Mouse (Mus musculus) forebrain, embryonic 14.5 days (tissue): Measurements from ENCODE around the gene Rpusd1. TPM values are rescaled to one million over a fixed set of nuclear protein-coding genes. Genes with fewer than 3 reads are reported as not detected.

ENCODE experiments used
- ATAC-seq: fragments of 200-750 bp; cut with Nextera tagmentation; 2 replicates; pipeline ENCODE4 v1.8.0; 2017; ENCODE audit warnings: mild to moderate bottlenecking, moderate library complexity
- DNase-seq: peaks from one replicate; pipeline ENCODE4 v3.0.0-alpha.2; 2015; ENCODE audit warnings: low spot score
- H3K27ac ChIP-seq: fragments of 300-500 bp; sonication (generic); 2 replicates; pipeline ENCODE4 v1.5.1; 2014; ENCODE audit warnings: low read depth, mild to moderate bottlenecking, control low read depth, low read length, moderate library complexity
- H3K27me3 ChIP-seq: fragments of 300-500 bp; sonication (generic); replicated peaks from 2 replicates; pipeline ENCODE4 v1.6.1; 2014; ENCODE audit warnings: low read length, control low read depth, mixed read lengths; ENCODE audit not compliant: control insufficient read depth, insufficient read depth
- H3K36me3 ChIP-seq: fragments of 300-500 bp; sonication (generic); 2 replicates; pipeline ENCODE4 v1.6.1; 2014; ENCODE audit warnings: low read length, control low read depth; ENCODE audit not compliant: control insufficient read depth, insufficient read depth
- H3K4me1 ChIP-seq: fragments of 300-500 bp; sonication (generic); 2 replicates; pipeline ENCODE4 v1.6.1; 2014; ENCODE audit warnings: antibody characterized with exemption, low read length, control low read depth; ENCODE audit not compliant: control insufficient read depth, insufficient read depth
- H3K4me2 ChIP-seq: fragments of 300-500 bp; sonication (generic); 2 replicates; pipeline ENCODE4 v1.6.1; 2014; ENCODE audit warnings: mild to moderate bottlenecking, control low read depth, low read length
- H3K4me3 ChIP-seq: fragments of 300-500 bp; sonication (generic); 2 replicates; pipeline ENCODE4 v1.5.1; 2014; ENCODE audit warnings: low read depth, low read length, control low read depth
- H3K9ac ChIP-seq: fragments of 300-500 bp; sonication (generic); 2 replicates; pipeline ENCODE4 v1.6.1; 2014; ENCODE audit warnings: mild to moderate bottlenecking, low read length, control low read depth, moderate library complexity
- H3K9me3 ChIP-seq: fragments of 300-500 bp; sonication (generic); replicated peaks from 2 replicates; pipeline ENCODE4 v1.6.1; 2016; ENCODE audit warnings: low read length, control low read depth, mixed read lengths; ENCODE audit not compliant: control insufficient read depth
- WGBS: fragments of 180-500 bp; shearing (Covaris S2); extraction: QIAGEN DNeasy Blood & Tissue Kit; methylation state at CpG from one replicate; pipeline ENCODE4 v1.1.7; 2014; 5-methylcytosine and 5-hydroxymethylcytosine counted together
- polyA plus RNA-seq: library from polyadenylated mRNA; unstranded; fragments of >200 nt; fragmentation: Nextera tagmentation; extraction: Ambion mirVana; gene quantifications from 2 replicates; pipeline ENCODE4 v1.2.1, GENCODE M21; 2014

Gene Rpusd1
- polyA plus RNA-seq, 1 experiment from 2014 or later = 26.6 TPM

DNA sequence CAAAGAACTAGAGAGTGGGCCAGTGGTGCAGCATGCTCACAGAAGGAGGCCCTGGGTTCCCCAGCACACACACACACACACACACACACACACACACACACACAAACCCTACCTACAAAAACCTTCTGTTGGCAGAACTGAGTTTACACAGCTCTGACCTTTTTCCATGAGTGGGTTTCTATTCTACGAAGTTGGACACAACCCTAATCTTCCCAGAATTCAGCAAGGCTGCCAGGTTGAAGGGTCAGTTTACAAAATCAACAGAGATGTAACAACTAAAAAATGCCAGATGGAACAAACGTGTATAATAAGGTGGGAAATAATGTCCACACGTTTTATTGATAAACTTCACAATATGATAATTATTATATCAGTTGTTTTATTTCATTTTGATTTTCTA is 30.2 kb downstream of the Rpusd1 start:
- ATAC-seq (no peak), DNase-seq (no peak)
- no peaks in the 10 kb centered on the region for H3K4me1 ChIP-seq
- no peak overlapping the region for H3K4me3 ChIP-seq
- no peaks in the 10 kb centered on the region for H3K36me3 ChIP-seq
- H3K9me3 ChIP-seq = no peaks in the 10 kb centered on the region
- no peak overlapping the region for H3K27ac ChIP-seq
- H3K4me2 ChIP-seq = no peak overlapping the region
- WGBS = 84% methylated on average over 3 of the region's 3 CpGs
- no peaks in the 10 kb centered on the region for H3K27me3 ChIP-seq
- no peak overlapping the region for H3K9ac ChIP-seq

DNA sequence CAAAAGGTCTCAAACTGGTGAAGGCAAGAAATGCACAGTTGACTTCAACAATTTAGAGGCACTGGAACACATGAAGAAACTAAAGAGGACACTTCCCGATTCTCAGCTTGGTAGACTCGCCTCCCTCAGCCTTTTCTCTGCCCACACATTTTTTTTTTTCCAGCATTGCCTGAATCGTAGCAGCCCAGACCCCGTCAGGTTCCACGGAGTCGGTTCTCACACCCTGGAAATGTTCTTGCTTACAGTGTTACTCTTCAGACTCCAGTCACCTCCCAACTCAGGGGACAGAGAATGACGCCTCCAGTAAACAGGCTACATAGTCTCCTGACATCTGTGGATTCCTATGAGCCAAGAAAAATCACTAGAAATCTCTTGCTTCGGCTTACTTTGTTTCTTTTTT is 32.7 kb downstream of the Rpusd1 start:
- WGBS = 80% methylated on average over 8 of the region's 8 CpGs
- no peak overlapping the region for H3K27ac ChIP-seq
- H3K4me2 ChIP-seq = no peak overlapping the region
- no peak overlapping the region for H3K9ac ChIP-seq
- H3K4me1 ChIP-seq = no peaks in the 10 kb centered on the region
- DNase-seq (no peak), ATAC-seq (no peak)
- H3K27me3 ChIP-seq = no peaks in the 10 kb centered on the region
- H3K36me3 ChIP-seq = no peaks in the 10 kb centered on the region
- no peaks in the 10 kb centered on the region for H3K9me3 ChIP-seq
- H3K4me3 ChIP-seq = no peak overlapping the region

DNA sequence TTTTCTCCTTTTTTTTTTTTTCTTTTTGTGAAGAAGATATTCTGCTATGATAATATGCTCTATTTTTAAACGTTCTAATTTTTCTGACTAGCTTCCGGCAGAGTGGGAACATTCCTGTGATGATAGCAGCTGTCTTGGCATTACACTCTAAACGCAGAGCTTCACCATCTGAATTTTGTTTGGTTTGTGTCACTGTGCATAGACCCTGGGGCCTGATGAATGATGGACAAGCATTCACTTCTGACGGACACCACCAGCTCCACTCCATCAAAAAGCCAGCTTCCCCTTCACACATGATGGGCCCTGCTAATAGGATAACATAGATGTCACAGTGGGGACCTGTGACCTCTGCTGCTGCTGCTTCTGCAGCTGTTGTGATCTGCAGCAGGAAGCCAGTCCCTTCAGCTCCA is 34.1 kb downstream of the Rpusd1 start:
- H3K4me2 ChIP-seq = no peak overlapping the region
- H3K9me3 ChIP-seq = no peaks in the 10 kb centered on the region
- H3K4me3 ChIP-seq = no peak overlapping the region
- H3K36me3 ChIP-seq = no peaks in the 10 kb centered on the region
- DNase-seq = no peak
- no peak overlapping the region for H3K27ac ChIP-seq
- H3K27me3 ChIP-seq = no peaks in the 10 kb centered on the region
- ATAC-seq = no peak
- no peaks in the 10 kb centered on the region for H3K4me1 ChIP-seq
- WGBS = 65% methylated on average over 4 of the region's 4 CpGs
- no peak overlapping the region for H3K9ac ChIP-seq

DNA sequence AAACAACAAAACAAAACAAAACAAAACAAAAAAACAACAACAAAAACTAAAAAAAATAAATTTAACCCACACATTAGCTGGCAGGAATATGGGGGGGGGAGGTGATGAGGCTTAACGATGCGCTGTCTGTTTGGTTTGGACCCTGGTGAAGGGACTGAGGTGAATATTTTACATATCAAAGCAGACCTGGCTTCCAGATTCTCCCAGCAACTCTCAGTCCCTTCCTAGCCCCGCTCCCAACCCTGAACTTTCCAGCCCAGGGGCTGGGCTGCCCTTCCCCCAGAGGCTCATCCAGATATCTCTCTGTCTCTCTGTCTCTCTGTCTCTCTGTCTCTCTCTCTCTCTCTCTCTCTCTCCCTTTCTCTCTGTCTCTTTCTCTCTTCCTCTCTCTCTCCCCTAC is 35.1 kb downstream of the Rpusd1 start:
- Histone ChIP-seq H3K27me3 (no peaks in the 10 kb centered on the region), H3K4me1 (no peaks in the 10 kb centered on the region), H3K4me2 (no peak overlapping the region), H3K27ac (no peak overlapping the region), H3K4me3 (no peak overlapping the region), H3K36me3 (no peaks in the 10 kb centered on the region), H3K9me3 (no peaks in the 10 kb centered on the region), H3K9ac (no peak overlapping the region)
- DNase-seq = no peak
- WGBS = 44% methylated on average over 3 of the region's 3 CpGs
- ATAC-seq = no peak

DNA sequence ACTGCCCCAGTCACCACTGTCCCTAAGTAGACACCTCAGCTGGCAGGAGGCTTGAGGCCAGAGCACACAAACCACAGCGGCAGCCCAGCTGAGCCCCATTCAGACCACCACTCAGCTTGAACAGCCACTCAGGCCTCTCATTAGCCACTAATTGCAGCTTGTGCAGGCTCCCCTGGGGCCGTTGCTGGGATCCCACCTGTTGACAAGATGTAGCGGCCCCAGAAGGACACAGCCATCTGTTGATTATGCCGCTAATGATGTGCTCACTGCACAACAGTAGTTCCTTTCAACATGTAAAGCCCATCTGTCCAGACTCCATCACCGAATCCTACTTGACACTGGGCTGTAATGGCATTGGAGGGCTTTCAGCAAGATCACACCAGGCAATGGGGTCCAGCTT is 38.4 kb downstream of the Rpusd1 start:
- H3K27ac ChIP-seq = no peak overlapping the region
- no peaks in the 10 kb centered on the region for H3K36me3 ChIP-seq
- H3K9ac ChIP-seq = no peak overlapping the region
- H3K4me3 ChIP-seq = no peak overlapping the region
- no peak overlapping the region for H3K4me2 ChIP-seq
- ATAC-seq = peak; percentile 66
- H3K9me3 ChIP-seq = no peaks in the 10 kb centered on the region
- H3K27me3 ChIP-seq = no peaks in the 10 kb centered on the region
- peak; percentile 74 for DNase-seq
- H3K4me1 ChIP-seq = no peaks in the 10 kb centered on the region
- 9% methylated on average over 5 of the region's 5 CpGs for WGBS

DNA sequence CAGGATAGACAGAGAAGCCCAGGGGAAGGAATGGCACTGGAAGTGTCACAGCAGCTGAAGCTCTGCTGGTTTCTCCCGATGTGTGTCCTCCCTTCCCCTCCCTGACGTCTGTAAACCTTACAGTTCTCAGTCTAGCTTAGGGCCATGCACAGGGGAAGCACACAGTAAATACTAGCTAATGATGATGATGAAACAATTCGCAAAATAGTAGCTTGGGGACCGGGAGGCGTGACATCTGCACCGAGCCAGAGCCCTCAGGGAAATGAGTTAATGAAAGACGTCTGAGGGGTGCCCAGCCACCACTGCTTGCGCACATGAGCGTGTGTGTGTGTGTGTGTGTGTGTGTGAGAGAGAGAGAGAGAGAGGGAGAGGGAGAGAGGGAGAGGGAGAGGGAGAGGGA is 41.9 kb downstream of the Rpusd1 start:
- Histone ChIP-seq H3K27ac (no peak overlapping the region), H3K27me3 (no peaks in the 10 kb centered on the region), H3K36me3 (no peaks in the 10 kb centered on the region), H3K9me3 (no peaks in the 10 kb centered on the region), H3K9ac (no peak overlapping the region), H3K4me3 (no peak overlapping the region), H3K4me1 (peaks cover 3% of the 10 kb centered on the region), H3K4me2 (no peak overlapping the region)
- no peak for ATAC-seq
- DNase-seq = no peak
- 56% methylated on average over 9 of the region's 9 CpGs for WGBS

DNA sequence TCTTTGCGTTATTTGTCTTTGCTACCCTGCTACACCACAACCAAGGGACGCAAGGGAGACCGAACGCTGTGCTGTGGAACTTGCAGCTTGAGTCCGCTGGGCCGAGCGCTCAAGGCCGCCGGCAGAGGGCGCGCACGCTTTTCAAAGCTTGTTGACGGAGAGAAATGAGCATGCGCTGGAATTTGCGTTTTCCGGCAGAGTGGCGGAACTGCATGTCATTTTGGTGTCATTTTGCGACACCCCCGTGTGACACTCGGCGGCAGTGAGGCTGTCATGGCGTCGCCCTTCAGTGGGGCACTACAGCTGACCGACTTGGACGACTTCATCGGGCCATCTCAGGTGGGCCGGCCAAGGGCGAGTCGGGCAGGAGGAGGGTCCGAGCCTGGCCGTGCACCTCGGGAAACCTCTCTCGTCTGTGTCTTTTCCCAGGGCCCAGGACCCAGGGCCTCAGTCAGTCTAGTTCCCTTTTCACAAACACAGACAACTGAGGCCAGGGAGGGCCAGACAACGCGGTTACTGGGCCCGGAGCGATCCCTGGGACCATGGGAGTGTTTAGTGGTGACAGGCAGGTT is 46.2 kb downstream of the Rpusd1 start, which contains the start of gene Narfl:
Gene Narfl (plus strand): TSS at position 228 of the 572 bp plus-strand sequence.
- peak; percentile 91 for ATAC-seq
- Histone ChIP-seq H3K27ac (no peak within 1 kb of the TSS), H3K9me3 (no peaks in the 10 kb centered on the region), H3K9ac (peak within 1 kb of the TSS; percentile 79), H3K4me1 (peaks cover 6% of the 10 kb centered on the region), H3K36me3 (peaks cover 7% of the 10 kb centered on the region; the same call in 1 of the 2 replicates), H3K4me2 (peak within 1 kb of the TSS; percentile 77), H3K27me3 (no peaks in the 10 kb centered on the region), H3K4me3 (peak within 1 kb of the TSS; percentile 66)
- DNase-seq = peak; percentile 99
- WGBS = 0% methylated on average over 37 of the region's 37 CpGs

DNA sequence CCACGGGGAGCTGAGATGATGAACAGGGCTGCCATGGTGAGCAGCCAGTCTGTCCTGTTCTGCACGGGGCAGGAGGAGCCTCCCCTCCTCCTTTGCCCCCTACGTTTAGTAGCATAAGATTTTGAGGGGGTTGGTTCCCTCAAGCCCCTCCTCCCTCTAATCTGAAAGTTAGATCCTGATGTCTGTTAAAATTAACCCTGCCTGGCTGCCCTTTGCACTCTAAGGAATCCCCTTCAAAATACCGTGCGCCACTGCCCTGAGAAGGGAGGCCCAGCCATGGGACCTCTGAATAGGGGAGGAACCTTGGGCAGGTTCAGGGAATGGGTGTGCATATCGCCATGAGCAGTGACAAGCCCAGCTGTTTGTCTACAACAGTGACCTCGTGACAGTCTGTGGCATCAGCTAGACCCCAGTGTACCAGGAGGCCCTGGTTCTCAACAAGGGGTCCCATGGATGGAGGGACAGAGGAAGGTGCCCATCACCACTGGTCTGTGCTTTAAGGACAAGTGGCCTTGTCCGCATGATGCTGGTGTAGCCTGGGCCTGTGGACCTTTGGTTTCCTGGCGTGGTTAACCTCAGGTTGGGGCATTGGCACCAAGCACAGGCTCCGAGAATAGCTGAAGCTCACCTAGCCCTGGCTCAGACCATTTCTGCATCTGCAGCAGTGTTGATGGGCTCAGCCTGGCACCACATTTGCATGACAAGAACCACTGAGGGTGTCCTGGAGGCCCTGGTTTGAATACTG is 48.0 kb downstream of the Rpusd1 start:
- H3K36me3 ChIP-seq = peaks cover 15% of the 10 kb centered on the region
- ATAC-seq = no peak
- no peak overlapping the region for H3K9ac ChIP-seq
- H3K4me3 ChIP-seq = no peak overlapping the region
- H3K4me1 ChIP-seq = peaks cover 6% of the 10 kb centered on the region
- no peak overlapping the region for H3K27ac ChIP-seq
- DNase-seq = no peak
- no peak overlapping the region for H3K4me2 ChIP-seq
- WGBS = 78% methylated on average over 10 of the region's 10 CpGs
- no peaks in the 10 kb centered on the region for H3K27me3 ChIP-seq
- H3K9me3 ChIP-seq = no peaks in the 10 kb centered on the region

DNA sequence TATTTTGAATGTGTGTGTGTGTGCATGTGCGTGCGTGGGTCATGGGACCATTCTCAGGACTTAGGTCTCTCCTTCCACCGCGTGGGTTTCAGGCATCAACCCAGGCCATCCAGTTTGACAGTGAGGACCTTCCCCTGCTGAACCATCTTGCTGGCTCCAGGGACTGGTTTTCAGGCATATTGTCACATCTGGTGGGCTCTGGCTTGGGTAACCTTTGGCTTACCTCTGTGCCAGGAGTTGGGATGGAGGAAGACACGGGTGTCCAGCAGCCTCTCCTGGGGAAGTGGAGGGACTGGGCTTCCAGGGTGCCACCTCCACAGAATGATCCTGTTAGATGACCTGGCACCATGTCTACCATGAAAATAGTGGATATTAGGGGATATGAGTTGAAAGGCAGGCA is 50.5 kb downstream of the Rpusd1 start:
- H3K4me2 ChIP-seq = no peak overlapping the region
- H3K9me3 ChIP-seq = no peaks in the 10 kb centered on the region
- no peak overlapping the region for H3K27ac ChIP-seq
- no peaks in the 10 kb centered on the region for H3K27me3 ChIP-seq
- H3K4me3 ChIP-seq = no peak overlapping the region
- DNase-seq (no peak), ATAC-seq (no peak)
- peaks cover 40% of the 10 kb centered on the region for H3K36me3 ChIP-seq
- no peak overlapping the region for H3K9ac ChIP-seq
- H3K4me1 ChIP-seq = peaks cover 6% of the 10 kb centered on the region
- WGBS = 93% methylated on average over 5 of the region's 5 CpGs
